Mouse (Mus musculus): ENCODE results near the gene Gm128. TPM values are rescaled to one million over a fixed set of nuclear protein-coding genes. Genes with fewer than 3 reads are reported as not detected.

Gm128 gene
- 1 to 10 TPM in 1 of 2 experiments, under 1 TPM in 1; 0.42 to 1.2 TPM for polyA plus RNA-seq (2017; shearing (Covaris generic))

GRCm38 (mm10) chr3:95241498-95241897 lies at the start of gene Gm128:
Gene Gm128, minus strand, starts transcription at chr3:95241598.

DNA sequence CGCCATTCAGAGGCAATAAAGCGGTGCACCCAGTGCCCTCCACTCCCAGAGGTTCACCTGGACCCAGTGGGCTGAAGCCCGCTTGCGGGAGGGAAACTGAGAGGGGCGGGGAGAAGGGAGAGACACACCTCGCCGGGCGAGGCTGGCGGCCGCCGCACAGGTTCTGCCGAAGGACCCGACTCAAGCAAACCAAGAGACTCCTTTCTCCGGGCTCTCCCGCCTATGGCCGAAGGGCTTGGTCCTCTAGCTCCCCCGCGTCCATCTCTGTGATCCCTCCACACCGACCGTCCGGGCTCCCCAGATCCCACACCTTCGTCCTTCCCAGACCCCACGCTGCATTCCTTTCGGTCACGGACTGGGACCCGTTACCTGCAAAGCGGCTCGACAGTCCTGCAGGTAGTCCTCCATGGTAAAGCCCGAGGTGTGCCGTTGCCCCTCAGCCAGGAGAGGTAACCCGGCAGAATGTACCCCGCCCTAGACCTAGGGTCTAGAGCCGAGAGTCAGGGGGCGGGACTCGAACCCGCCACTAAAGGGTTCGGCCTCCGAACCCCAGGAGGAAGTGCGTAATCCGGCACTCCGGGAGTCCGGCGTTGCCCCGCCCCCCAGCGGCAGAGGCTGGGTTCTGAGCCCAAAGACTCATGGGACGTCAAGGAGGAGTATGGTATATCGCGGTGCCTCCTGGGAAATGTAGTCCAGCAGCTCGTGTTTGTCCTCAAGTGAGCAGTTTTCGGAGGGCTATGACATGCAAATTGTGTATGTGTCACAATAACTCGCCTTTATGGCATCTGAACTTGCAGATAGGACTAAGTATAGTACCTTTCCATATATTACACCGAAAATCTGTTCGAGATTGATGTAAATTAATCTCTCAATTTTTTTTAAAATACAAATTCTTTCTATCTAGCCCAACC lies 40.1 kb upstream of the Gm128 start, which contains the start of the genes Mindy1 and Prune1:
TSS of gene Mindy1 (plus strand) at position 130 of the 911 bp plus-strand sequence.
TSS of gene Prune1 (minus strand) at position 861 of the 911 bp plus-strand sequence.

DNA sequence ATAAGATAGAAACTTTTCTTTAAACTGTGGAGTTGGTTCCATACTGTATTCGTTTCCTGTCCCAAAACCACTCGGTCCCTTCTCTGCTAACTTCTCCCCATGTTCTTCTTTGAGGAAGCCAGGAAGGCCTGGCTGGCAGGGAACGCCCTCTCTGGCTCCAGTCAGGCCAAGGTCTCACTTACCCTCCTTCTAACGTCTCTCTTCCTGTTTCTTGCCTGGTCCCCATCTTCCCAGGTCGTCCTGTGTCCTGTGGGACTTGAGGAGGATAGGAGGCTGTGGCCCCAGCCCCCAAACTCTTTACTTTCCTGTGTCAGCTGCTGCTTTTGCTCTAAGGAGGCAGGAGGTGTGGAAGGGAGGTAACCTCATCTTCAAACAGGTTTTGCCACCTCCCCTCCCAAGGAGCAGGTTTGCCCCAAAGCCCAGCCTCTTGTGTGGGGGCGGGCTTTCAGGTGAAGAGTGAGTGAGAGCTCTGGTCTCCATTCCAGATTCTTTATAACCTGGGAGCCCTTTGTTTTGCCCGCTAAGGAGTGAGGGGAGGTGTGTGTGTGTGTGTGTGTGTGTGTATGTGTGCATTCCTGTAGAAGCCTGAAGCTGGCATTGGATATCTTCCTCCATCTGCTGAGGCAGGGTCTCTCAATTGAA lies 9.5 kb upstream of the Gm128 start, which contains the start of gene Bnipl:
TSS of gene Bnipl (minus strand) at position 411 of the 642 bp plus-strand sequence.

DNA sequence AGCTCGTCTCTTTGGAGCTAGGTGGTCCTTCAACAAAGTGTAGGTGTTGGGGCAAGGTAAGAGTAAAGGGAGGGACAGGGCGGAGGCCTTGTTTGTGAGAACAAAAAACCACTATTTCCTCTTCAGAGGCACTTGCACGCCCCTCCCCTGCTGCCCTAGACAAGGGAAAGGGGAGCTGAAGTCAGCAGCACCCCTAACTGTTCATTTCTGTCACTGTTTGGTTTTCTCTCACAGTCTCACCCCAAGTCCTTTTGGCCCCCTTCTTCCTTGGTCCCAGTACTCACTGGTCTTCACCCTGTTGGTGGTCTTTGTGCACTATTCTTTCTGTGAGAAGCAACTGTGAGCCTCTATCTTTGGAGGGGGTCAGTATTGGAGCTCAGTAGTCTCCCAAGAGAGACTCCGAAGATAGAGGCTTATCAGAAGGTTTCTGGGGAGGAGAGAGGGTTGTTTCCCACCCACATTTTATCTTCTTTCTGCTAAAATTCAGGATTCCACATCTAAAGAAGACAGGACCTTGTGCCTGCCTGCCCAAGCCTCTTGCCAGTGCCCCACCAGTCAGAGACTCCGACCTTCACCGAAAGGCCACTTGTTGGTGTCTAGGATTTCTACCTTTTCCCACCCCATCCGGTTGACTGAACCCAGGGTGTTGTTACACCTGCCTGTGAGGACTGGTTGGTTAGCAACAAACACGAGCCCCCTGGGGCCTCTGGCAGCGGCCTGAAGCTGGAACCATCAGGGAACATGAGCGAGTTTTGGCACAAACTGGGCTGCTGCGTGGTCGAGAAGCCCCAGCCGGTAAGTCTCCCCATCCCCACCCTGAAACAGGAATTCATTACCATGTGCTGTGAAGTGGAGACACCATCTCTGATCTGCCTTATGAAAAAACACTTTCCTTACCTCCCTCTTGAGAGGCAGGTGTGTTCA lies 9.8 kb downstream of the Gm128 start, which contains the start of gene Mllt11:
TSS of gene Mllt11 (minus strand) at position 874 of the 924 bp plus-strand sequence.

GRCm38 (mm10) chr3:95228148-95228893 lies 13.1 kb downstream of the Gm128 start, which contains the start of gene Cdc42se1:
Gene Cdc42se1, plus strand, starts transcription at chr3:95228732.

GRCm38 (mm10) chr3:95217255-95218134 lies 23.9 kb downstream of the Gm128 start, which contains the start of gene Gabpb2:
Gene Gabpb2, minus strand, starts transcription at chr3:95217916.

Other genes starting within 250 kb of the Gm128 start
- gene Zfp687, start 226.2 kb downstream of the Gm128 start, polyA plus RNA-seq (2017; shearing (Covaris generic)) = 10 to 100 TPM; 39.4 to 45.0 TPM
- 100 to 1,000 TPM; 267 to 314 TPM for gene Psmd4, start 199.0 kb downstream of the Gm128 start, polyA plus RNA-seq (2017; shearing (Covaris generic))
- gene Pip5k1a, start 134.7 kb downstream of the Gm128 start, polyA plus RNA-seq (2017; shearing (Covaris generic)) = 10 to 100 TPM; 24.1 to 24.5 TPM
- gene Vps72, start 130.6 kb downstream of the Gm128 start, polyA plus RNA-seq (2017; shearing (Covaris generic)) = 100 to 1,000 TPM in 1 of 2 experiments, 10 to 100 TPM in 1; 99.6 to 118 TPM
- 1 to 10 TPM; 2.0 to 4.4 TPM for gene Tmod4, start 117.1 kb downstream of the Gm128 start, polyA plus RNA-seq (2017; shearing (Covaris generic))
- 100 to 1,000 TPM in 1 of 2 experiments, 10 to 100 TPM in 1; 65.2 to 120 TPM for gene Scnm1, start 107.6 kb downstream of the Gm128 start, polyA plus RNA-seq (2017; shearing (Covaris generic))
- 10 to 100 TPM; 23.6 to 34.9 TPM for gene Lysmd1, start 107.5 kb downstream of the Gm128 start, polyA plus RNA-seq (2017; shearing (Covaris generic))
- 100 to 1,000 TPM; 229 to 255 TPM for gene Tnfaip8l2, start 99.2 kb downstream of the Gm128 start, polyA plus RNA-seq (2017; shearing (Covaris generic))
- gene Sema6c, start 81.1 kb downstream of the Gm128 start, polyA plus RNA-seq (2017; shearing (Covaris generic)) = 1 to 10 TPM; 1.8 to 1.9 TPM
- 10 to 100 TPM; 24.8 to 34.5 TPM for gene Gabpb2, start 23.7 kb downstream of the Gm128 start, polyA plus RNA-seq (2017; shearing (Covaris generic))
- gene Cdc42se1, start 12.9 kb downstream of the Gm128 start, polyA plus RNA-seq (2017; shearing (Covaris generic)) = 100 to 1,000 TPM; 446 to 449 TPM
- gene Mllt11, start 9.4 kb downstream of the Gm128 start, polyA plus RNA-seq (2017; shearing (Covaris generic)) = 10 to 100 TPM in 1 of 2 experiments, 1 to 10 TPM in 1; 9.1 to 20.6 TPM
- gene Bnipl, start 9.6 kb upstream of the Gm128 start, polyA plus RNA-seq (2017; shearing (Covaris generic)) = 1 to 10 TPM in 1 of 2 experiments, under 1 TPM in 1; 0.45 to 1.1 TPM
- gene Mindy1, start 39.7 kb upstream of the Gm128 start, polyA plus RNA-seq (2017; shearing (Covaris generic)) = 10 to 100 TPM; 28.2 to 29.8 TPM
- 1 to 10 TPM; 6.4 to 6.5 TPM for gene Prune1, start 40.5 kb upstream of the Gm128 start, polyA plus RNA-seq (2017; shearing (Covaris generic))
- under 1 TPM in 1 of 2 experiments, not detected in 1; 0.85 TPM for gene Anxa9, start 65.6 kb upstream of the Gm128 start, polyA plus RNA-seq (2017; shearing (Covaris generic))
- 100 to 1,000 TPM; 193 to 214 TPM for gene Cers2, start 73.2 kb upstream of the Gm128 start, polyA plus RNA-seq (2017; shearing (Covaris generic))
- gene Setdb1, start 115.6 kb upstream of the Gm128 start, polyA plus RNA-seq (2017; shearing (Covaris generic)) = 10 to 100 TPM; 27.3 to 39.2 TPM
- gene 4930558C23Rik, start 161.2 kb upstream of the Gm128 start, polyA plus RNA-seq (2017; shearing (Covaris generic)) = not detected
- gene Arnt, start 192.8 kb upstream of the Gm128 start, polyA plus RNA-seq (2017; shearing (Covaris generic)) = 10 to 100 TPM; 33.0 to 36.3 TPM

All from activated CD4-positive, CD25-positive, alpha-beta regulatory T cell (primary cell).